In genomic region chr2:25181891-25182397, GRCm38 (mm10) we compare ENCODE assay signal across 9 mouse cellular contexts. TPM values are rescaled to one million over a fixed set of nuclear protein-coding genes. Genes with fewer than 3 reads are reported as not detected.
DNase-seq lines count a peak whose midpoint lies in the region; ATAC-seq lines count a peak whose summit lies in the region.
"Had no signal": no experiment of that assay in that cellular context is flagged by ENCODE, and none has a peak within 500 bp of the region (broad histone marks: within the 10 kb centered on the region; RNA-seq: fewer than 3 reads in every experiment).

No protein-coding gene starts in this region.

- intact Hi-C loops in left cerebral cortex, postnatal 10 days (cut with DNase I): no loop called here

- peak overlapping the region; percentile 82 for H3K27ac ChIP-seq in kidney, embryonic 14.5 days (ENCODE audit: low read depth, low read length)
- H3K27ac ChIP-seq in hindbrain, embryonic 12.5 days: peak overlapping the region; percentile 91
- H3K27ac ChIP-seq in midbrain, embryonic 16.5 days (ENCODE audit: low read length): peak overlapping the region; percentile 79

- no peak for ATAC-seq in kidney, embryonic 14.5 days (ENCODE audit: low FRiP score, low TSS enrichment)
- ATAC-seq in activated CD4-positive, CD25-positive, alpha-beta regulatory T cell, adult 4 months: peak; percentile 2
- ATAC-seq in hindbrain, embryonic 12.5 days (ENCODE audit: low FRiP score): no peak
- ATAC-seq in midbrain, embryonic 16.5 days: no peak
- ATAC-seq: Patski had no signal

- WGBS in kidney, embryonic 14.5 days: under 1% methylated on average over 17 of the region's 17 CpGs
- under 1% methylated on average over 17 of the region's 17 CpGs for WGBS in hindbrain, embryonic 12.5 days
- WGBS in midbrain, embryonic 16.5 days: under 1% methylated on average over 17 of the region's 17 CpGs

- H3K4me3 ChIP-seq in kidney, embryonic 14.5 days (ENCODE audit: low read length): peak overlapping the region; percentile 67
- peak overlapping the region; percentile 74 for H3K4me3 ChIP-seq in hindbrain, embryonic 12.5 days
- H3K4me3 ChIP-seq in midbrain, embryonic 16.5 days (ENCODE audit: low read depth, low read length): peak overlapping the region; percentile 69

- peak overlapping the region; percentile 77 for H3K9ac ChIP-seq in kidney, embryonic 14.5 days (ENCODE audit: low read depth, low read length)
- H3K9ac ChIP-seq in hindbrain, embryonic 12.5 days: peak overlapping the region; percentile 79
- H3K9ac ChIP-seq in midbrain, embryonic 16.5 days (ENCODE audit: low read depth, low read length): peak overlapping the region; percentile 74

- peaks cover 27% of the 10 kb centered on the region for H3K27me3 ChIP-seq in kidney, embryonic 14.5 days (ENCODE audit: control insufficient read depth, insufficient read depth, low read length)
- H3K27me3 ChIP-seq in hindbrain, embryonic 12.5 days: peaks cover 4% of the 10 kb centered on the region; the same call in 1 of the 2 replicates
- no peaks in the 10 kb centered on the region; the same call in 1 of the 2 replicates for H3K27me3 ChIP-seq in midbrain, embryonic 16.5 days (ENCODE audit: control insufficient read depth, insufficient read depth, low read depth, low read length)

- DNase-seq in kidney, adult 9 months: no peak
- no peak for DNase-seq in ovary, adult 18-20 months (ENCODE audit: low spot score)
- no peak for DNase-seq in cerebellum, postnatal 25 days
- DNase-seq in left cerebral cortex, postnatal 10 days (ENCODE audit: extremely low spot score in 1 of 2, low spot score in 2 of 2): no peak

- H3K4me2 ChIP-seq in kidney, embryonic 14.5 days (replicated peaks; ENCODE audit: low read depth, low read length): peak overlapping the region; percentile 89
- peak overlapping the region; percentile 73 for H3K4me2 ChIP-seq in hindbrain, embryonic 12.5 days (replicated peaks)
- peak overlapping the region; percentile 67 for H3K4me2 ChIP-seq in midbrain, embryonic 16.5 days (ENCODE audit: low read length)

- no peaks in the 10 kb centered on the region for H3K36me3 ChIP-seq in kidney, embryonic 14.5 days (ENCODE audit: control insufficient read depth, insufficient read depth, low read length)
- no peaks in the 10 kb centered on the region for H3K36me3 ChIP-seq in hindbrain, embryonic 12.5 days
- H3K36me3 ChIP-seq in midbrain, embryonic 16.5 days (ENCODE audit: control insufficient read depth, insufficient read depth, low read length): no peaks in the 10 kb centered on the region

- H3K4me1 ChIP-seq in kidney, embryonic 14.5 days (ENCODE audit: control insufficient read depth, insufficient read depth, low read length): peaks cover 35% of the 10 kb centered on the region
- peaks cover 70% of the 10 kb centered on the region for H3K4me1 ChIP-seq in hindbrain, embryonic 12.5 days
- H3K4me1 ChIP-seq in midbrain, embryonic 16.5 days (ENCODE audit: control insufficient read depth, insufficient read depth, low read length): peaks cover 34% of the 10 kb centered on the region

- H3K9me3 ChIP-seq in kidney, embryonic 14.5 days (ENCODE audit: control insufficient read depth, low read length): no peaks in the 10 kb centered on the region
- H3K9me3 ChIP-seq in hindbrain, embryonic 12.5 days (replicated peaks): no peaks in the 10 kb centered on the region
- no peaks in the 10 kb centered on the region for H3K9me3 ChIP-seq in midbrain, embryonic 16.5 days (replicated peaks; ENCODE audit: control insufficient read depth, low read length, poor library complexity, severe bottlenecking)

RNA-seq across cellular contexts. Expression of gene Nrarp, which starts 1.4 kb away (rescaled TPM):
- 8.7 and 21.0 TPM in 2 replicates for polyA plus RNA-seq in kidney, embryonic 14.5 days (2014; fragmentation: Nextera tagmentation; extraction: Ambion mirVana)
- 1 to 10 TPM in 1 of 2 experiments, under 1 TPM in 1; 0.61 to 1.2 TPM for polyA plus RNA-seq in activated CD4-positive, CD25-positive, alpha-beta regulatory T cell, adult 4 months (2017; shearing (Covaris generic))
- polyA plus RNA-seq in hindbrain, embryonic 12.5 days (2016; fragmentation: Nextera tagmentation; extraction: Ambion mirVana): 70.9 and 76.4 TPM in 2 replicates
- 13.1 and 15.0 TPM in 2 replicates for polyA plus RNA-seq in midbrain, embryonic 16.5 days (2015; fragmentation: Nextera tagmentation; extraction: Ambion mirVana)
- total RNA-seq in left cerebral cortex, postnatal 10 days (2021): 10 to 100 TPM; 34.5 to 41.9 TPM

RNA-seq across cellular contexts. Expression of gene Tor4a, which starts 14.7 kb away (rescaled TPM):
- polyA plus RNA-seq in kidney, embryonic 14.5 days (2014; fragmentation: Nextera tagmentation; extraction: Ambion mirVana): 6.8 and 11.3 TPM in 2 replicates
- polyA plus RNA-seq in activated CD4-positive, CD25-positive, alpha-beta regulatory T cell, adult 4 months (2017; shearing (Covaris generic)): 10 to 100 TPM; 51.4 to 89.5 TPM
- polyA plus RNA-seq in hindbrain, embryonic 12.5 days (2016; fragmentation: Nextera tagmentation; extraction: Ambion mirVana): 1.8 and 2.4 TPM in 2 replicates
- polyA plus RNA-seq in midbrain, embryonic 16.5 days (2015; fragmentation: Nextera tagmentation; extraction: Ambion mirVana): 1.2 and 1.4 TPM in 2 replicates
- total RNA-seq in left cerebral cortex, postnatal 10 days (2021): 1 to 10 TPM; 1.8 to 1.9 TPM

RNA-seq across cellular contexts. Expression of gene Nelfb, which starts 29.3 kb away (rescaled TPM):
- 72.7 and 101 TPM in 2 replicates for polyA plus RNA-seq in kidney, embryonic 14.5 days (2014; fragmentation: Nextera tagmentation; extraction: Ambion mirVana)
- 10 to 100 TPM; 41.1 to 49.1 TPM for polyA plus RNA-seq in activated CD4-positive, CD25-positive, alpha-beta regulatory T cell, adult 4 months (2017; shearing (Covaris generic))
- 107 and 117 TPM in 2 replicates for polyA plus RNA-seq in hindbrain, embryonic 12.5 days (2016; fragmentation: Nextera tagmentation; extraction: Ambion mirVana)
- 116 and 117 TPM in 2 replicates for polyA plus RNA-seq in midbrain, embryonic 16.5 days (2015; fragmentation: Nextera tagmentation; extraction: Ambion mirVana)
- total RNA-seq in left cerebral cortex, postnatal 10 days (2021): 10 to 100 TPM; 51.1 to 56.9 TPM

RNA-seq across cellular contexts. Expression of gene Stpg3, which starts 32.5 kb away (rescaled TPM):
- polyA plus RNA-seq in kidney, embryonic 14.5 days (2014; fragmentation: Nextera tagmentation; extraction: Ambion mirVana): 0.49 and 0.54 TPM in 2 replicates
- polyA plus RNA-seq in activated CD4-positive, CD25-positive, alpha-beta regulatory T cell, adult 4 months (2017; shearing (Covaris generic)): not detected
- polyA plus RNA-seq in hindbrain, embryonic 12.5 days (2016; fragmentation: Nextera tagmentation; extraction: Ambion mirVana): not detected in 2 replicates
- polyA plus RNA-seq in midbrain, embryonic 16.5 days (2015; fragmentation: Nextera tagmentation; extraction: Ambion mirVana): not detected in 2 replicates
- total RNA-seq in left cerebral cortex, postnatal 10 days (2021): not detected

RNA-seq across cellular contexts. Expression of gene Fam166a, which starts 36.6 kb away (rescaled TPM):
- 0.55 TPM in 1 of 2 replicates, not detected in the other for polyA plus RNA-seq in kidney, embryonic 14.5 days (2014; fragmentation: Nextera tagmentation; extraction: Ambion mirVana)
- not detected for polyA plus RNA-seq in activated CD4-positive, CD25-positive, alpha-beta regulatory T cell, adult 4 months (2017; shearing (Covaris generic))
- 0.19 TPM in 1 of 2 replicates, not detected in the other for polyA plus RNA-seq in hindbrain, embryonic 12.5 days (2016; fragmentation: Nextera tagmentation; extraction: Ambion mirVana)
- 0.43 TPM in 1 of 2 replicates, not detected in the other for polyA plus RNA-seq in midbrain, embryonic 16.5 days (2015; fragmentation: Nextera tagmentation; extraction: Ambion mirVana)
- total RNA-seq in left cerebral cortex, postnatal 10 days (2021): not detected
